ENCODE assay signal across 18 mouse cellular contexts in the genomic region with DNA sequence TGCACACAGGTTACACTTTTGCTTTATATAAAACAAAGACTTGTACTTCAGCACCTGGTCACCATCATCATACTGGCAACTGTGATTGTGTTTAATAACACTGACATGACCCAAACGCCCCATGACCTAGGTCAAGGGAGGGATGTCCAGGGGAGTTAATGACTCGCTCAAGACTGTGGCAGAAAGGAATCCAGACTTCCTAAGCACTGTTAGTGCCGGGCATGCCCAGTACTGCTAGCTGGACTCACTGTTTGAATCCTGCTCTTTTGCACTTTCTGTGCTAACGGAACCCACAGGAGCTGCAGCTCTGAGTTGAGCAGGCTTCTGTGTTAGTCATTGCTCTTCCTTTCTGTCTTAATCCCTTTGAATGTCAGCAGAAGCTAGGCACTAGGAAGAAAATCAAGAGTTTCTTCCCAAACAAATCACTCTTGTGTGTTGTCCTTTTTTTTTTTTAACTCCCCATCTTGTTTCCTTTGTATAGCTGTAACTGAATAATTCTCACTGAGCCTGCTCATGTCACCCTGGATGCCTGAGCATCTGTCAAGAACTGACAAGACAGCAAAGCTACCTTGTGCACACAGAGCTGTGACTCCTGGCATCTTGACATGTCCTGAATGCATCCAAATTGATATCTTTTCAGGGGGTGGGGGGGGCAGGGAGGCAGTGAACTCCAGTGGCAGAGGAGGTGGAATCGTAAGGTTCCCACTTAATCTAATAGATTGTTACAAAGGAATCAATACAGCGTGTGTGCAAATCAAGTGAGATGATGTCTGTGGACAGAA.
A peak's percentile ranks its signal among the peaks of the same experiment; 100 is the strongest.
DNase-seq lines count a peak whose midpoint lies in the region; ATAC-seq and TF ChIP-seq lines count a peak whose summit lies in the region.
"Had no signal": no experiment of that assay in that cellular context is flagged by ENCODE, and none has a peak within 500 bp of the region (broad histone marks: within the 10 kb centered on the region; RNA-seq: fewer than 3 reads in every experiment).

No protein-coding gene starts in this region.

- no peaks in the 10 kb centered on the region for H3K79me2 ChIP-seq in CH12.LX (replicated peaks; ENCODE audit: control insufficient read depth, extremely low read depth, insufficient read depth, poor library complexity, severe bottlenecking)

- H3K9ac ChIP-seq in CH12.LX (ENCODE audit: insufficient read depth, low read depth) = no peak overlapping the region
- H3K9ac ChIP-seq: hindbrain, embryonic 15.5 days; liver, embryonic 14.5 days; midbrain, embryonic 13.5 days had no signal

- H3K27me3 ChIP-seq in CH12.LX (replicated peaks) = no peaks in the 10 kb centered on the region
- H3K27me3 ChIP-seq in heart, embryonic 10.5 days (ENCODE audit: insufficient read depth, poor library complexity, severe bottlenecking) = no peaks in the 10 kb centered on the region
- H3K27me3 ChIP-seq: hindbrain, embryonic 15.5 days; midbrain, embryonic 13.5 days had no signal

- TF ChIP-seq POLR2A in CH12.LX (IDR thresholded peaks at IDR 0.05; ENCODE audit: low read depth, low read length) = no peak

- peak overlapping the region; percentile 36; the same call in 1 of the 2 replicates for H3K27ac ChIP-seq in layer of hippocampus, adult 2 months
- H3K27ac ChIP-seq in CH12.LX (ENCODE audit: insufficient read depth, low read depth) = no peak overlapping the region
- H3K27ac ChIP-seq in heart, embryonic 10.5 days = no peak overlapping the region
- H3K27ac ChIP-seq: forebrain, embryonic 10.5 days; hindbrain, embryonic 15.5 days; liver, embryonic 14.5 days; midbrain, embryonic 13.5 days had no signal

- H3K4me1 ChIP-seq in CH12.LX (ENCODE audit: control insufficient read depth in 1 of 2, insufficient read depth in 2 of 2) = no peaks in the 10 kb centered on the region
- H3K4me1 ChIP-seq in heart, embryonic 10.5 days = no peaks in the 10 kb centered on the region

- H3K4me3 ChIP-seq in layer of hippocampus, adult 2 months = no peak overlapping the region
- H3K4me3 ChIP-seq in CH12.LX (replicated peaks in 1 of 3; ENCODE audit: low read depth in 2 of 3, low read length in 2 of 3, poor library complexity in 1 of 3) = no peak overlapping the region
- no peak overlapping the region for H3K4me3 ChIP-seq in heart, embryonic 10.5 days
- H3K4me3 ChIP-seq: forebrain, embryonic 10.5 days; hindbrain, embryonic 15.5 days; midbrain, embryonic 13.5 days had no signal

- H3K9me3 ChIP-seq in CH12.LX (replicated peaks; ENCODE audit: low read length) = no peaks in the 10 kb centered on the region
- H3K9me3 ChIP-seq in heart, embryonic 10.5 days = no peaks in the 10 kb centered on the region
- H3K9me3 ChIP-seq: forebrain, embryonic 10.5 days; hindbrain, embryonic 15.5 days; midbrain, embryonic 13.5 days had no signal

- 59% methylated on average over 6 of the region's 6 CpGs for WGBS in heart, embryonic 10.5 days

- dilution Hi-C loops in CH12.LX (cut with MboI; ENCODE audit: extremely low pct_ligation_motif_present, extremely low pct_unique_long_range_greater_than_20kb, low sequenced_read_pairs) = no loop called here

- H3K36me3 ChIP-seq in CH12.LX (replicated peaks in 1 of 2; ENCODE audit: control insufficient read depth in 1 of 2, insufficient read depth in 1 of 2, low read length in 1 of 2) = no peaks in the 10 kb centered on the region
- no peaks in the 10 kb centered on the region for H3K36me3 ChIP-seq in heart, embryonic 10.5 days
- H3K36me3 ChIP-seq: forebrain, embryonic 10.5 days; hindbrain, embryonic 15.5 days; midbrain, embryonic 13.5 days had no signal

- no peak for TF ChIP-seq EP300 in CH12.LX (IDR thresholded peaks at IDR 0.05; ENCODE audit: low read length)

- peak; percentile 58 for ATAC-seq in frontal cortex, adult (ENCODE audit: low TSS enrichment)
- ATAC-seq: intestine, embryonic 16.5 days; lung, postnatal 0 days; midbrain, embryonic 13.5 days had no signal

- no peak for TF ChIP-seq CTCF in layer of hippocampus, adult 2 months (conservative IDR thresholded peaks at IDR 0.05)
- no peak for TF ChIP-seq CTCF in CH12.LX (conservative IDR thresholded peaks at IDR 0.05 in 1 of 2, IDR thresholded peaks at IDR 0.05 in 1 of 2; ENCODE audit: low read depth in 2 of 2, low read length in 2 of 2)

- no peak for DNase-seq in frontal cortex, postnatal 25 days (ENCODE audit: low spot score in 2 of 2)
- no peak for DNase-seq in layer of hippocampus, adult 2 months (ENCODE audit: low spot score in 2 of 2)
- no peak for DNase-seq in layer of hippocampus, adult 11-12 months (ENCODE audit: low spot score)
- no peak for DNase-seq in CH12.LX (ENCODE audit: extremely low read depth)
- DNase-seq in brain, adult 2 months (ENCODE audit: low read depth, low spot score) = peak; percentile 56
- no peak for DNase-seq in heart, embryonic 10.5 days (ENCODE audit: low spot score)
- DNase-seq: adrenal gland, adult 2 months; gastrocnemius, postnatal 10 days; heart, adult 11 months; heart, postnatal 36 days; thymus, postnatal 25 days had no signal

- in situ Hi-C loops in CH12.LX (cut with MboI; ENCODE audit: low pct_ligation_motif_present, low pct_unique_long_range_greater_than_20kb, low sequenced_read_pairs) = loop anchor here (10.0 to 25.0 kb wide), 2 partner anchors 300 to 848 kb away; a partner anchor contains a TSS

- no peak for TF ChIP-seq RAD21 in CH12.LX (IDR thresholded peaks at IDR 0.05; ENCODE audit: low read depth, low read length)

- no peak overlapping the region for H3K4me2 ChIP-seq in CH12.LX (ENCODE audit: insufficient read depth, low read depth, poor library complexity, severe bottlenecking)
- H3K4me2 ChIP-seq: hindbrain, embryonic 15.5 days; midbrain, embryonic 13.5 days had no signal

TF ChIP-seq in CH12.LX, 34 proteins besides CTCF, POLR2A, EP300 and RAD21:
- TF ChIP-seq NRF1 (IDR thresholded peaks at IDR 0.05; ENCODE audit: low read depth, low read length) (peak; percentile 52; the same call in 1 of the 2 replicates), TBP (conservative IDR thresholded peaks at IDR 0.05; ENCODE audit: low read depth, low read length) (no peak)
TF ChIP-seq in CH12.LX: peak in this region for 1.
